Mouse (Mus musculus) cerebellum, postnatal 25 days (tissue): ENCODE measurements around the gene Gstm5.
"Not testable (repeated sequence)": the region's sequence is repeated elsewhere in the genome, so short reads cannot be mapped to it uniquely, and the experiment has no call there.

Experiments used
- DNase-seq, 2 experiments: peaks; one replicate each; pipeline ENCODE4 v3.0.0; 2021; ENCODE audit warnings: mixed read lengths in 2 of 2

Gstm5 gene

DNA sequence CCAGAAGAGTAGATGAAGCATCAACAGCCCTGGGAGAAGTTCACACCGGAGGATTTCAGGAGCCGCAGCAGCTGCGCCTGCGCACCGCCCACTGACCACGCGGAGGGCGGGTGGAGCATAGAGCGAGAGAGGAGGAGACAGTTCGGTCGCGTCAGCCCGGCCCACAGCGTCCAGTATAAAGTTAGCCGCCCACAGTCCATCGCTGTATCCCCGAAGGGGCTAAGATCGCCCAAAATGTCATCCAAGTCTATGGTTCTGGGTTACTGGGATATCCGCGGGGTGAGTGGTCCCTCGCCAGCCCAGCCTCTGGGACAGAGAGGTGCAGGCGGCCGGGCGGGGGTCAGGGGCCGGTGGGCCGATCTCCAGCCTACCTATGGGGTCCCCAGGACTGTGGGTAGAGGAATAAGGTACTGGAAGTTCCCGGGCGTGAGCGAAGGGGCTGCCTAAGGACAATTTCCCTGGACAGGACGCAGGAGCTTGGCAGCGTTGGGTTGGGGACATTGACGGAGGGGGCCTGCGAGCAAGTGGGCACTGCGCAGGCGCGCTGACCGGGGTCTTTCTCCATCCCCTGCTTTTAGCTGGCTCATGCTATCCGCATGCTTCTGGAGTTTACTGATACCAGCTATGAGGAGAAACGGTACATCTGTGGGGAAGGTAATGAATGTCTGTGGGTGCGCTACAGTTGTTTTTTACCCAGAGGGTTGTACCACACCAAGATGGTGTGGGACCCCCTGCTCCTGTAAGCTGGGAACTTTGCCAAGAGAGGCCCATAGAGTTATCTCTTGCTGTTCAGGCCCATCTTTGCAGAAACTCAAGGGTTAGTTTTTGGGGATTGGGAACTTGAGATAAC lies at the start of gene Gstm5:
Gene Gstm5 (plus strand): TSS at position 102 of the 850 bp plus-strand sequence.
- DNase-seq, result peak; percentile 84 to 90

DNA sequence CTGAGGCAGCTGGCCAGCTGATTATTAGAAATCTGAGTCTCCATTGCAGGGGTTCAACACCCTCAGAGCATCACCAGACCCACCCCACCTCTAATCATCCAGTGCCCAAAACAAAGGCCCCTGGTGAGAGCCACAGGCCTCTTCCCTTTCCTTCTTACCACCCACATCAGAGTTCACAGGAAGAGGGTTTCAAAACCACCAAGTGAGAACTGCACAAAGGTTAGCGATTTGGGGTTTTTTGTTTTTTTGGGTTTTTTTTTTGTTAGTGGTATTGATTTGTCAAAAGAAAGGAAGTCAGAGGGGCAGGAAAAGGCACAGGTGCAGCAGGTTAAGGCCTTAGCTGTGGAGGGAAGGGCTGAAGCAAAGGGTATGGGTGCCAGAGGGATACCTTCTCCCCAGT lies 49.4 kb upstream of the Gstm5 start:
- DNase-seq, result no peak

DNA sequence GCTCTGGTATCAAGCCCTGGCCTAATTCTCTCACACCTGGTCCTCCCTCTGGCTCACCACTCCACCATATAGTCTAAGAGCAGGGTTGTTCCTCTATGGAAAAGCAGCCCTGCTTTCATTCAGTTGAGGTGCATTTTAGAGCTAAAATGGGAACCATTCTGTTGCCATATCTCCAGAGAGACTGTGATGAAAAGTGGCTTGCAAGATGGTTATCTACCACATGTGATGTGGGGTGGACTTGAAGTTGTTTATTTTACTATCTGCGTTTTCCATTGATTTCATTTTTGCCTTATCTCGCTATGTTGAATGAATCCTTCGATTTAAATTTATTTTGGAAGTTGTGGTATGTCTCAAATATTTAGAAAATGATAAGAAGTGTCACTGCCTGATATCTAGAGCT lies 48.8 kb upstream of the Gstm5 start:
- no peak for DNase-seq

DNA sequence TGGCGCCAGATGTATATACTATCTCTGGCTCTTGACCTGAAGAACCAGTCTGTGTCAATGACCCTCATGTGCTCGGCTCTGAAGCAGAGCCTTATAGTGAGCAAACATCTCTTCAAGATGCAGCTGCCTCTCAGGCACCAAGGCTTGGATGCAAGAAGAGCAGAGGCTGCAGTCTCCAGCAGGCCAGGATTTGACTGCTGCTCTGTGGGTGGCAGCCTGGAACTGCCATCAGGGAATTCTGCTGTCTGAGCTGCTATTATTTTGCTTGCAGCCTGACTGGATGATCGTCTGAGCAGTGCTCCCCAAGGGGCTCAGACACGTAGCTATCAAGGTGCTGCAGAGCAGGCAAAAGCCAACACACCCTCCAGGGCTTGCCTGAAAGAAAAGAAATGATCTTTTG lies 47.5 kb upstream of the Gstm5 start:
- DNase-seq, result no peak

DNA sequence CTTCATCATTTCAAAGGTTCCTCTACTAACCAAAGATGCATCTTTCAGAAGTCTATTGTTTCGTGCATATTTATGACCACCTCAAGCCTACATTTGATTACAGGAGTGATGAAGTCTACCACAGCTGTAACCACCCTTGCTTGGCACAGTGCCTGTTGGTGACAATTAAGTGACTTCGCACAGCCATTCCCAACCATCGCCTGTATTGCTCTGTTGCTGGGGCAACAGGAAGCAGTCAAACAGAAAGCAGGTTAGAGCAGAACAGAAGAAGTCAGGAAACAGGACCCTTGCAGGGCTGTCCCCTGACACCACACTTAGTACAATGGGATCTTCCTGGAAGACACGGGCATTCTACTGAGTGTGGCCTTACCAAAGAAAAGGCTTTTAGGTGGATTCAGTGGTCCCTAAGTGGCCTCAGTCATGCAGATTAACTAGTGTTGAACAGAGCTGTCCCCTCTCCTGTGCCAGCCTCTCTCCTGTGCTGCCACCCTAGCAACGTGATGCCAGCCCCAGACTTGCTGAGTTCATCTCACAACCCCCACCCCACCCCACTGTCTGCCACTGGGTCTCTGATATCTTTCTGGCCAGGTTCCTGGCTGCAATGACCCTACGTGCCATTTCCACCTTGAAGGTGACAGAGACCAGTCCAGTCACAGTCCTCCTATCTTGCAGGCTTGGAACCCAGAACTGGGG lies 46.5 kb upstream of the Gstm5 start:
- no peak for DNase-seq

DNA sequence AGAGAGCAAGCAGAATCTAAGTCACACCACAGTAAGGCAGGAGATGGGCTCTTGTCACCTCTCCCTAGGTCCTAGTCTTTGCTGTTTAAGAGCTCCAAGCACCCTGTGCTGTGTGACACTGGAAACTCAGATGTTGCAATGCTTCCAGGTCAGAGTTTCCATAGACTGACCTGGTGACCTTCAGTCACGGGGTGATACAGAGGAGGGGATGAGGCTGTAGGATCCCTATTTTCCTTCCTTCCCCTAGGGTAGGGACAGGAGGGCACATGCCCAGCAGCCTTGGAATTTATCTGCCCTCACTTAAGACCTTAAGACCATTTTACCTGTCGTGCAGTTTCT lies 46.0 kb upstream of the Gstm5 start:
- DNase-seq, result no peak

DNA sequence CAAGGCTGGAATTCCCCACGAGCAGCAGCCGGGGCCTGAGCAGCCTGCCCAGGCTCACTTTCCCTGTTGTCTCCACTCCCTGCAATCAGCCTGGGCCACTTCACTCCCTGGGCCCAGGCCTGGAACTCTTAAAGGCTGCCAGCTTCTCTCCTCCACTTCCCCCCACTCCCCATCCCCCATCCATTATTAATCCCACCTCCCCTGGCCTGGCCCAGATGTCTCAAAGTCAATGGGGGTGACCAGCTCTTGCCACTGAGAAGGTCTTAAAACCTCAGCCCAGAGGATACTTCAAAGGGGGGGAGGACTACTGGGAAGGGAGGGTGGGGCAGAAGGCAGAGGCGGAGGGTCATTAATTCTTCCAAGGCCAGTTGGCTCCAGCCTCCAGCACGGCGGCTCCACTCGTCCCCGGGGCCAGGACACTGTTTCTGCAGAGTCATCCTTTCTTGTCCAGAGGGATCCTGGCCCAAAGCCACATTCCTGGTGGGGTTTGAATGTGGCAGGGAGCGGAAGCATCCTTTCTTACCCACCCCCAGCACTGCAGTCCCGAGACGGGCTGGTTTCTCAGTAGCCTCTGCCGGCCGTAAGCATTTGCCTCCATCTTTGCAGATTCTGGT lies 45.1 kb upstream of the Gstm5 start:
- peak; percentile 39 to 65 for DNase-seq

DNA sequence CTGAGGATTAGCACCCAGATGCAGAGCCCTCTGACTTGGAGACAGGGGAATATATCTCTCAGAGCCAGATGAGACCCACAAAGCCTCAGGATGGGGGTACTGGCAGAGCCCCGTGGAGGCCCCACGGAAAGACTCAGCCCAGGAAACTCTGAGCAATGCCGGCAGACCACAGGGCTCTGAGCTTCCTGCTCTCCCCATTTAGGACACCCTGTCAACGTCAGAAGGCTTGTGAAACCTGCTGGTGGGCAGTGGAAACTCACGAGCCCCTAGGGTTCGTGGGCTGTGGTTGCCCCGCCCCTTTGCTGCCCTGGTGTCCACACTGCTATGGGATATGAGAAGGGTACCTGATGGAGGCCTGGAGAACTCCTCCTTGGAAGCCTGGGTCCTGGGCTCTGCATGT lies 42.8 kb upstream of the Gstm5 start:
- DNase-seq, result no peak

DNA sequence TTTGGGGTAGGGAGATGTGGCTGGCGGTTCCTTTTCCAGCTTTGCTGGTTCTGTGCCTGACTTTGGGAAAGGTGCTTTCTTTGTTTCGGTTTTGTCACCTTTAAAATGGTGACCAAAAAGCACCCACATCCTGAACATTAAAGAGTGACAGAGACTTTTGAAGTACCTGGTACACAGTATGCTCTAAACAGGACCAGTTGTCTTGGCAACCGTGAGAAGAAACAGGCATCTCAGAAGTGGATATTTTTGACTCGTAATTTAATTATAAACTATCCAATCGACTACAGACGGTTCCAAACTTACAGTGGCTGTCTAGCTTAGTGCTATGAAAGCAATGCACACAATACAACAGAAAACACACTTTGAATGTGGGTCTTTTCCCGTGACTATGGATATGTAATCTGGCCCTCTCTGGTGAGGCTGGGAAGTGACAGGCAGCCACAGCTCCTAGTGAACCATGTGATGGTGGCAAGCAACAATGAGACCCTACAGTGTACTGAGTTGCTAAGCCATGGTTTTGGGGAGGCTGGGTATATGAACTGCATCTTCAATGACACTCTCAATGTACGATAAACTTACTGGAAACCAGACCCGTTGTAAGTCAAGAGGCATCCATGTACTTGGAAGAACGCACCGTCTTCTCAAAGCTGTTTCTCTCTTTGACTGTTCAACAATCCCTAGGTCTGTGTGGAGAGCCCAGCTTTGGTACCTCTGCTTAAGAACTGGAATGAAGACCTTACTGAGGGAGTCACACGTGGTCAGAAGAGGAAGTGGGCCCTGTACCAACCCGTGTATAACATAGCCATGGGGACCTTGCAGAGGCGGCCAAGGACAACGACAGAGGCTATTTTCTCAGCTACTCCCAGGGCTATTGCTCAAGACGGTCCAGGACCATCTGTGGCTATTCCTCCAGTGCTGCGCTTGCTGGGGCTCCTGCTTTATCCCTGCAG lies 42.1 kb upstream of the Gstm5 start:
- DNase-seq, result no peak

DNA sequence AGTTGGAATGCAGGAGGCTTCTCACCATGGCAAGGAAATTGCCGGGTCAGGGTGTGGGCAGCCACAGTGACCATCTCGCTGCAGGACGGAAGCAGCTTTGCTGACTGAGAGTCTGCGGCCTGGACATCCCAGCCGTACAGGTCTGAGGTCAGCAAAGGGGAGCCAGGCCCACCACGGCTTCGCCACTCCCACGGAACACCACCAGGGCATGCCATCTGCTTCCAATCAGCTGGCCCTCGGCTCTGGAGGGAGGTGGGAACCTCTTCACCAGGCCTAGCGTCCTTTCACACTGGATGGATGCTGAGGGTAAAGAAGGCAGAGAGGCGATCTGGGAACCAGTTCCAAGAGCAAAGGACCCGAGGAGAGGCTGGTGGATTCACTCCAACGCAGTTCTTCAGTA lies 40.3 kb upstream of the Gstm5 start:
- DNase-seq, result no peak

DNA sequence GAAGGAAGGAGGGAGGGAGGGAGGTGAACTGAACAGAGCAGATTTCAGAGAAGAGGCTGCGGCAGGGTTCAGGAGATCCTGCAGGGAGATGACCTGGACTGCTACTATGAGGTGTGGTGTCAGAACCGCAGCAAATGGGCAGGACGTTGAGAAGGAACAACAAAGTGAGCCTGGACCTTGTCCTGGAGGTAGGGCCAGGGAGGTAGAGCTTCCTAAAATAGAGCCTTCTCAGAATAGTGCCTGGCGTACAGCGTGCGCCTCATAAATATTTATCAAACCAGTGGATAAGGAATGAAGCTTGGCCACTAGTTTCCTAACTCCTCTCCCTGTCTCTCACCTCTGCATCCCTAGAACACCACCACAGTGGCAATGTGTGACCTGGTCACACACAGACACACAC lies 38.0 kb upstream of the Gstm5 start:
- no peak for DNase-seq

DNA sequence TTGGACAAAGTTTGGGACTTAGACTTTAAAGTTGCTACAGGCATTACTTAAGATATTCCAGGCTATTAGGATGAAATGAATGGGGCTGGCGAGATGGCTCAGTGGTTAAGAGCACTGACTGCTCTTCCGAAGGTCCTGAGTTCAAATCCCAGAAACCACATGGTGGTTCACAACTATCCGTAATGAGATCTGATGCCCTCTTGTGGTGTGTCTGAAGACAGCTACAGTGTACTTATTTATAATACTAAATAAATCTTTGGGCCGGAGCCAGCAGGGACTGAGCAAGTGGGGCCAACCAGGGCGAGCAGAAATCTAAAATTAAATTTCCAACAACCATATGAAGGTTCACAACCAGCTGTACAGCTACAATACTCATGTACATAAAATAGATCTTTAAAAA lies 34.1 kb upstream of the Gstm5 start:
- DNase-seq, result not testable (repeated sequence)

DNA sequence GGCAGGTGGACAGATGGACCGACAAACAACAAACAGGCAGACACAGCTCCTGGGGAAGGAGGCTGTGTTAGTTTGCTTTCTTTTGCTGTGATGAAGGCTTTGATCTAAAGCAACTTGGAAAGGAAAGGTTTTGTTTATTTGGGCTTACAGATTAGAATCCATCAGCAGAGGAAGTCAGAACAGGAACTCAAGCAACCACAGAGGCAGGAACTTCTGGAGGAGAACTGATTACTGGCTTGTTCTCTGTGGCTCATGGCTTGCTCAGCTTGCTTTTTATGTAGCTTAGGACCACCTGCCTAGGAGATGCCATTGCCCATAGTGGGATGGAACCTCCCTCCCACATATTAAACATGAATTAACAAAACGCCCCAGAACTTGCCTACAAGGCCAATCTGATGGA lies 33.1 kb upstream of the Gstm5 start:
- no peak for DNase-seq

DNA sequence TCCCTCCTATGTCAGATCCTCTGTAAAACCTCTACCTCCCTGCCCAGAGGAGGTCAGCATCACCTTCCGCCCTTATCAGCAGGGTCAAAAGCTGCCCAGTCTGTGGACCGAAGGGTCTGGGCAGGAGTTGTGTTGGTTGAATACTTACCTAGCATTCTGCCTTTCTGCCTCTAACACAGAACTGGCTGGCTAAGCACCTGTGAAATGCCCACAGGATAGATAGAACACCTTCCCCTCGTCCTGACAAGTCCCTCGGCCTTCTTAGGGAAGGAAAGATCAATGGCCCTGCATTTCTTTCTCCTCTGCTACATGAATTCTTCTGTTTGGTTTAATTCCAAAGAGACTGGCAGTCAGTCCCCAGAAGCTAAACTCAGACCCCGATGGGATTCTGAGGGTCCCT lies 32.1 kb upstream of the Gstm5 start:
- no peak for DNase-seq

DNA sequence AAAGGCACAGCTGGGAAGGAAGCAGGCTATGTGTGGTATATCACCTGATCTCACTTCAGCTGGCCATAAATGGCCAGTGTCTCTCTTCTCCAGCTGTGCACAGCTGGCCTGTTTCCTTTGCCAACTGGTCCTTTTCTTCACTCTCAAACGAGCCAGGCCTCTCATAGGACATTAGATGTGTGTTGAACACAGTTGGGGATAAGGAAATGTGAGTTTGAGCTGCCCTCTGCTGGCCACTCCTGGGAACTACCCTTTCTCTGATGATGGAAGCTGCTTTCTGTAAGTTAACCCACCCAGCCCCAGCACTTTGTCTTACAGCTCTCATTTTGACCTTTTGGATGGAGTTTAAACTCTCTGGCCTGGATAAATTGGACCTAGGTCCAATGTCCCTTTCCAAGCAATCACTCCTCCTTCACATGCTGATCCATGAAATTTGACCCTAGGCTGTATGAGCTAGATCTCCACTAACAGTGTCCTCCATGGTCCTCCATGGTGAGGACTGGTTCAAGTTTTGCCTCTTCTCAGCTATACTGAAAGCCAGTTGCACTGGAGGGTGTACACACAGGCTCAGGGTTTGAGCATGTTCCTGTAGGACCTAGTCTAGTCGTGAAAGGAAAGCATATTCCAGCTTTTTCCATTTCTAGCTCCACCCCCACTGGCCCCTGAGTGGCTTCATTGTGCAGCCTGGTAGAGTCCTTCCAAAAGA lies 31.6 kb upstream of the Gstm5 start:
- peak; percentile 91 to 94 for DNase-seq

DNA sequence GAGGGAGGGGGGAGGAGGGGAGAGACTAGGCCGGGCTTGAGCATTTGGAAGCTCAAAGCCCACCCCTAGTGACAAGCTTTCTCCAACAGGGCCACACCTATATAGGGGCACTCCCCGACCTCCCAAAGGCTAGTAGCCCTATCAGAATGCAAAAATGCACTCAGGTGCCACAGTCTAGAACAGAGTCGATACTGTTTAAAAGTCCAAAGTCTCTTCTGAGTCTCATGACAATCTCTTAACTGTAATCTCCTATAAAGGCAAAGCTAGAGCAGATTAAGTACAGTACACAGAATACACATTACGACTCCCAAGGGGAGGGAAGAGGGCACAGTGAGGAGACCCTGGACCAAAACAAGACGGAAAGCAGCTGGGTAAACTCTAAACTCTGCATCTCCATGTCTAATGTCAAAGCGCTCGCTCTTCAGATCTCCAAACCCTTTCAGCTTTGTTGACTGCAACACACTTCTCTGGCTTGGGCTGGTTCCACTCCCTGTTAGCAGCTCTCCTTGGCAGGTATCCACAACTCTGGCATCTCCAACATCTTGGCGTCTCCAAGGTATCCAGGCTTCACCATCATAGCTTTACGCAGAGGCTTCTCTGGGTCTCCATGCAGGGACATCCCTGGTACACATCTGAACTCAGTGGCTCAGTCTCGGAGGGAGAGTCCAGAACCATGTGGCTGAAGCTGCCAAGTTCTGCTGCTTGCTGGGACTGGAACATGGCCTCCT lies 30.1 kb upstream of the Gstm5 start:
- DNase-seq, result no peak

DNA sequence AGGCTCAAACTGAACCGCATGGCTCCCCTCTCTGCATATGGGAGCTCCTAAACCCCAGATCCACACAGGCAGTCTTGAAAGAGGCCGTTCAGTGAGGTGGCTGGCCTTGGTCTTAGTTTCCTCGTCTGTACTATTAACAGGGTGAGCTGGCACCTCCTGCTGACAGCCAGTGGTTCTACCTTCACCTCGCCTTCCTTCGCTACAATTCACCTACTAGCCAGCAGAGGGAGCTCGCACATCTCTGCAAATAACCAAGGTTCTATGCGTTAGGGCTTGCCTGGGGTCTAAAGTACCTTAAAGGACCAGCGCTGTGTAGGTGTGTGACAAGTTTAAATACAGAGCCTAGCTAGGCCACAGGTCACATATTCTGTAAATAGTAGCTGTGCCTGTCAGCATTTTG lies 28.5 kb upstream of the Gstm5 start:
- DNase-seq, result peak; percentile 83 to 90

DNA sequence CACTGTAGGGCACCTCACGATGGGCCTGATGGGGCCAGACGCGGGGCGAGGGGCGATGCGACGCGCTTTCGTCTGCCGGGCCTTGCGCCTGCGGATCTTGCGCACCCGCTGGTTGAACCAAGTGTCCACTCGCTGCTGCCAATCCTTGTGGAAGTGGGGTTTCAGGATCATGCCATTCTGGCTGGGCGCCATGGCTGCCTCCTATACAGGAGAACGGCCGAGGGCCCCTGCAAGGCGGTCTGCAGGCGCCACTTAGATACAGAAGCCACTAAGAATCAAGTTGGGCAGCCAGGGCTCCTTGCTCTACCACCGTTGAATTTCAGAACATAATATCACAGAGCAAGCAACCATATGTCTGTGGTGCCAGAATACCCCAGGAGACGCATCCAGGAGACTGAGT lies 27.2 kb upstream of the Gstm5 start:
- DNase-seq, result peak in 1 of 2 experiments; percentile 25

DNA sequence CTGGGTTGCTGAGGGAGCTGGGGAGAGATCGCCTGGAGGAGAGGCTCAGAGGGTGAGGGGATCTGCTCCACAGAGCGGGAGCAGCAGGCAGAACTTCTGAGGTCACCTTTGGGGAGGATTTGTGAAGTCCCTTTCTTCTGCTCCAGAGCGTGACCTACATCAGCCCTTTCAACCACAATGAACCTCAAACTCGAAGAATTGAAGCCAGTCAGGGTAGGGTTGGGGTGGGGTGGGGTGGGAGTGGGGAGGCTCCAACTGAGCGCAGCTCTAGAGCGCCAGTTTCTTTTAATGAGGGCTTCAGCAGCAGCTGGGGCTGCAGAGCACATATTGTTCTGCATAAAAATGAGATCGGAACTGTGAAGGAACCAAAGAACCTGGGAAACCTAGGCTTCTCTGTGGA lies 26.5 kb upstream of the Gstm5 start:
- DNase-seq, result no peak

DNA sequence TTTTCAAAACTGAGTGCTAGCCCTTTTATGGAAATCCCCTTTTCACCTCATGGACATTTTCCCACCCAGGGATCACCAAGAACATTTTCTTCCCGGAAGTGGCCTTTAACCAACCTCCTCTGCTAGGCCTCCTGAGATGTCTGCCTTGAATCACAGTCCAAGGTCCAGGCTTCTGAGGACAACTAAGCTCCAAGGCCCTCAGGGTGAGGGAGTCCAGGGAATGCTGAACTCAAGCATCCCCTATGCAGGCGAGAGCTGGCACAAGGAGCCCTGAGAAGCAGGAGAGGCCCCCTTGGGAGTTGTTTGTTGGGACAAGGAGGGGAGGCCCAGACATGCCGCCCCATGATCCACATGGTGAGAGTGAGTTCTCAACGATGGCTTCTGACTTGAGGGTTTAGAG lies 25.7 kb upstream of the Gstm5 start:
- no peak for DNase-seq
